Comparison of ENCODE assay signal across 7 mouse cellular contexts in genomic region chr5:24983539-24983938, GRCm38 (mm10).
DNase-seq lines count a peak whose midpoint lies in the region; ATAC-seq and TF ChIP-seq lines count a peak whose summit lies in the region.

No protein-coding gene starts in this region.

- TF ChIP-seq CTCF in kidney, adult 2 months (conservative IDR thresholded peaks at IDR 0.05; ENCODE audit: insufficient read depth, insufficient read length, low read depth, low read length) = peak; percentile 63

- no peaks in the 10 kb centered on the region for H3K36me3 ChIP-seq in embryonic facial prominence, embryonic 11.5 days (replicated peaks; ENCODE audit: control insufficient read depth, insufficient read depth, low read depth, low read length)
- H3K36me3 ChIP-seq in kidney, adult 2 months (ENCODE audit: control insufficient read depth, insufficient read depth, low read length) = no peaks in the 10 kb centered on the region

- no peaks in the 10 kb centered on the region; the same call in 1 of the 2 replicates for H3K27me3 ChIP-seq in embryonic facial prominence, embryonic 11.5 days (ENCODE audit: control insufficient read depth, insufficient read depth, low read length)
- H3K27me3 ChIP-seq in kidney, adult 2 months (replicated peaks; ENCODE audit: control insufficient read depth, insufficient read depth, low read length) = no peaks in the 10 kb centered on the region

- no peaks in the 10 kb centered on the region for H3K9me3 ChIP-seq in embryonic facial prominence, embryonic 11.5 days (replicated peaks; ENCODE audit: control insufficient read depth, low read length)

- 17% methylated on average over 3 of the region's 3 CpGs for WGBS in embryonic facial prominence, embryonic 11.5 days
- WGBS in kidney, adult 2 months = 18% methylated on average over 3 of the region's 3 CpGs

- TF ChIP-seq POLR2A in kidney, adult 2 months (IDR thresholded peaks at IDR 0.05; ENCODE audit: low read depth, low read length) = no peak

- H3K9ac ChIP-seq in embryonic facial prominence, embryonic 11.5 days (replicated peaks; ENCODE audit: low read length) = no peak overlapping the region

- H3K4me3 ChIP-seq in embryonic facial prominence, embryonic 11.5 days (ENCODE audit: low read depth, low read length) = no peak overlapping the region
- no peak overlapping the region for H3K4me3 ChIP-seq in kidney, adult 2 months (ENCODE audit: insufficient read depth, low read depth, low read length)

- no peak overlapping the region for H3K4me2 ChIP-seq in embryonic facial prominence, embryonic 11.5 days (ENCODE audit: low read depth, low read length)

- H3K27ac ChIP-seq in embryonic facial prominence, embryonic 11.5 days (replicated peaks; ENCODE audit: low read depth, low read length) = no peak overlapping the region
- H3K27ac ChIP-seq in kidney, adult 2 months (ENCODE audit: insufficient read depth, low read depth, low read length) = no peak overlapping the region

- H3K4me1 ChIP-seq in embryonic facial prominence, embryonic 11.5 days (ENCODE audit: control insufficient read depth, insufficient read depth, low read length) = no peaks in the 10 kb centered on the region
- H3K4me1 ChIP-seq in kidney, adult 2 months (ENCODE audit: control insufficient read depth, insufficient read depth, low read length) = peaks cover 15% of the 10 kb centered on the region

- peak; percentile 29 to 60 for DNase-seq in spleen, adult 18-20 months
- no peak for DNase-seq in spleen, adult 12 weeks (ENCODE audit: low spot score)
- DNase-seq in adrenal gland, postnatal 14 days = peak; percentile 82
- peak; percentile 66 for DNase-seq in embryonic facial prominence, embryonic 11.5 days (ENCODE audit: low spot score)
- DNase-seq in kidney, adult 2 months = peak; percentile 38
- DNase-seq in lung, postnatal 25 days (ENCODE audit: low spot score) = peak; percentile 39
- DNase-seq in spleen, postnatal 4 days (ENCODE audit: low spot score in 2 of 2) = peak; percentile 72 to 88

- ATAC-seq in embryonic facial prominence, embryonic 11.5 days (replicated peaks; ENCODE audit: insufficient number of reproducible peaks, low FRiP score, low TSS enrichment, low read depth) = 0 out of 2 replicates have a peak, but pooled peaks have one; percentile 46
